Mouse (Mus musculus) heart, postnatal 0 days (tissue): ENCODE results near the gene Tprgl. TPM values are rescaled to one million over a fixed set of nuclear protein-coding genes. Genes with fewer than 3 reads are reported as not detected.

Source experiments
- ATAC-seq: fragments of 200-750 bp; cut with Nextera tagmentation; 2 replicates; pipeline ENCODE4 v1.8.0; 2017; ENCODE audit warnings: low read depth, moderate number of reproducible peaks, moderate library complexity; ENCODE audit not compliant: insufficient read depth
- DNase-seq: peaks from one replicate; pipeline ENCODE4 v3.0.0-alpha.2; 2016; ENCODE audit warnings: low spot score
- H3K27ac ChIP-seq: fragments of 300-500 bp; sonication (generic); 2 replicates; pipeline ENCODE4 v1.5.1; 2014; ENCODE audit warnings: low read depth, mild to moderate bottlenecking
- H3K27me3 ChIP-seq: fragments of 300-500 bp; sonication (generic); 2 replicates; pipeline ENCODE4 v1.6.1; 2014; ENCODE audit warnings: low read length, mixed read lengths; ENCODE audit not compliant: control insufficient read depth, insufficient read depth
- H3K36me3 ChIP-seq: fragments of 300-500 bp; sonication (generic); replicated peaks from 2 replicates; pipeline ENCODE4 v1.6.1; 2014; ENCODE audit warnings: low read length, mixed read lengths; ENCODE audit not compliant: control insufficient read depth, insufficient read depth
- H3K4me1 ChIP-seq: fragments of 300-500 bp; sonication (generic); 2 replicates; pipeline ENCODE4 v1.6.1; 2014; ENCODE audit warnings: antibody characterized with exemption; ENCODE audit not compliant: control insufficient read depth, insufficient read depth
- H3K4me2 ChIP-seq: fragments of 300-500 bp; sonication (generic); 2 replicates; pipeline ENCODE4 v1.6.1; 2014; ENCODE audit warnings: low read depth, mild to moderate bottlenecking, low read length, moderate library complexity
- H3K4me3 ChIP-seq: fragments of 300-500 bp; sonication (generic); 2 replicates; pipeline ENCODE4 v1.5.1; 2014; ENCODE audit warnings: low read depth, low read length
- H3K9ac ChIP-seq: fragments of 300-500 bp; sonication (generic); replicated peaks from 2 replicates; pipeline ENCODE4 v1.6.1; 2014; ENCODE audit warnings: low read depth, low read length, mixed read lengths
- H3K9me3 ChIP-seq: fragments of 300-500 bp; sonication (generic); replicated peaks from 2 replicates; pipeline ENCODE4 v1.6.1; 2016; ENCODE audit warnings: low read length; ENCODE audit not compliant: control insufficient read depth
- CTCF ChIP-seq: IDR thresholded peaks from 2 replicates; pipeline ENCODE4 v1.5.1; 2016; ENCODE audit warnings: antibody characterized with exemption, control low read depth, low read depth
- EP300 ChIP-seq: IDR thresholded peaks from 2 replicates; pipeline ENCODE4 v1.6.1; 2016; ENCODE audit warnings: antibody characterized with exemption, low read depth
- WGBS: fragments of 180-500 bp; shearing (Covaris S2); extraction: QIAGEN DNeasy Blood & Tissue Kit; methylation state at CpG from one replicate; pipeline ENCODE4 v1.1.7; 2014; 5-methylcytosine and 5-hydroxymethylcytosine counted together
- polyA plus RNA-seq: library from polyadenylated mRNA; unstranded; fragments of >200 nt; fragmentation: Nextera tagmentation; extraction: Ambion mirVana; gene quantifications from 2 replicates; pipeline ENCODE4 v1.2.1, GENCODE M21; 2015
- total RNA-seq: library from RNA; depleted of rRNA; stranded (reverse); fragments of >200 nt; gene quantifications from 2 replicates; pipeline ENCODE4 v1.2.3, GENCODE M21; 2014; ENCODE audit warnings: low replicate concordance

The Tprgl gene
- total and polyA plus RNA-seq, 2 experiments from 2014 or later: 116 to 123 TPM

- Histone ChIP-seq H3K4me1 (peaks cover 26% of the 10 kb centered on the region), H3K9ac (no peak overlapping the region), H3K9me3 (no peaks in the 10 kb centered on the region), H3K27ac (no peak overlapping the region), H3K4me3 (no peak overlapping the region), H3K27me3 (peaks cover 22% of the 10 kb centered on the region), H3K4me2 (no peak overlapping the region), H3K36me3 (peaks cover 18% of the 10 kb centered on the region)
- ATAC-seq (no peak), DNase-seq (no peak)
- TF ChIP-seq EP300 (no peak), CTCF (no peak)
- WGBS: 81% methylated on average over 3 of the region's 3 CpGs
Observed at GRCm38 (mm10) chr4:154144712-154145111, 15.8 kb downstream of the Tprgl start.

DNA sequence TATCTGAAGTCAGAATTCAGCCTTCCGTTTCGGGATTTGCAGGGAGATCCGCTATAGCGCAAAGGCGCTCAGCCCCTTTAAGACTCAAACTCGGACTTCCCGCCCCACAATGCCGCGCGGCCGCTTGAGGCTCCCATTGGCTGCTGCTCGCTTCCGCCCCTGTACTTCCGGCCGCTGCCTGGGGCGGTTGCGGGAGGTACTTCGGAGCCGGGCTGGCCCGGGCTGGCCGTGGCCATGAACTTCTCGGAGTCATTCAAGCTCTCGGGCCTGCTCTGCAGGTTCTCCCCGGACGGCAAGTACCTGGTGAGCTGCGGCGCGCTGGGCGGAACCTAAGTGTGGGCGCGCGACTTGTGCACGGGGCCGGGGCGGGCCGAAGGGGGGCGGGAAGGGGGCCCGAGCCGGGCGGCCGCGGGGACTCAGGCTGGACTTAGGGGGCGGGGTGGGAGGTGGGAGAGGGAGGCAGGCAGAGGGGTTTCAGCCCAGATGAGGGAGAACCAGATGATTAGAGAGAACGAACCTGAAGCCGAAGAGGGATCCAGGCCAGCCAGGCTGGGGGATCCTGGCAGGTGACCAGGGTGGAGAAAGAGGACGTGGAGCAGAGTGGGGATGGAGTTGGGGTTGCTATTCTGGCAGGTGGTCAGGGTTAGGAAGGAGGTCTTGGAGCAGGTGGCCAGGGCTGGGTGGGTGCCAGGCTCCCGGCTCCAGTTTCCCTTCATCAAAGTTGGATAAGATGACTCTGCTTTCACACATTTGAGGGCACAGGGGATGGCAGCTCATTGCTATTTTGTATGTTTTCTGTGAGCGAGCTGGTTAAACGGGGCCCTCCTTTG, 18.0 kb downstream of the Tprgl start, which contains the start of gene Wrap73:
TSS of gene Wrap73 (plus strand) at position 162 of the 830 bp plus-strand sequence.
- ATAC-seq: peak; percentile 95
- peak within 1 kb of the TSS; percentile 59 for H3K4me3 ChIP-seq
- no peaks in the 10 kb centered on the region for H3K9me3 ChIP-seq
- H3K9ac ChIP-seq: peak within 1 kb of the TSS; percentile 71
- H3K27ac ChIP-seq: peak within 1 kb of the TSS; percentile 7; the same call in 1 of the 2 replicates
- H3K4me1 ChIP-seq: peaks cover 29% of the 10 kb centered on the region
- no peak for TF ChIP-seq EP300
- TF ChIP-seq CTCF: no peak
- 2% methylated on average over 44 of the region's 49 CpGs for WGBS
- H3K36me3 ChIP-seq: peaks cover 14% of the 10 kb centered on the region
- peaks cover 45% of the 10 kb centered on the region for H3K27me3 ChIP-seq
- peak; percentile 92 for DNase-seq
- H3K4me2 ChIP-seq: peak within 1 kb of the TSS; percentile 91

- no peaks in the 10 kb centered on the region for H3K9me3 ChIP-seq
- peaks cover 55% of the 10 kb centered on the region for H3K27me3 ChIP-seq
- H3K4me1 ChIP-seq: peaks cover 29% of the 10 kb centered on the region
- 3% methylated on average over 42 of the region's 42 CpGs for WGBS
- ATAC-seq: no peak
- H3K27ac ChIP-seq: no peak overlapping the region
- 0 out of 2 replicates have a peak overlapping the region, but pooled peaks have one; percentile 47 for H3K9ac ChIP-seq
- H3K4me3 ChIP-seq: peak overlapping the region; percentile 59
- peak overlapping the region; percentile 91 for H3K4me2 ChIP-seq
- DNase-seq: no peak
- H3K36me3 ChIP-seq: peaks cover 2% of the 10 kb centered on the region; the same call in 1 of the 2 replicates
- no peak for TF ChIP-seq EP300
Observed at GRCm38 (mm10) chr4:154141009-154141867, 19.2 kb downstream of the Tprgl start.

- Histone ChIP-seq H3K4me1 (peaks cover 29% of the 10 kb centered on the region), H3K9ac (peak overlapping the region; percentile 47), H3K36me3 (no peaks in the 10 kb centered on the region), H3K4me3 (peak overlapping the region; percentile 59), H3K4me2 (peak overlapping the region; percentile 91), H3K27ac (no peak overlapping the region), H3K27me3 (peaks cover 62% of the 10 kb centered on the region), H3K9me3 (no peaks in the 10 kb centered on the region)
- DNase-seq (no peak), ATAC-seq (no peak)
- WGBS: 2% methylated on average over 41 of the region's 46 CpGs
- TF ChIP-seq CTCF (no peak), EP300 (no peak)
Observed at GRCm38 (mm10) chr4:154140213-154141008, 20.1 kb downstream of the Tprgl start.

DNA sequence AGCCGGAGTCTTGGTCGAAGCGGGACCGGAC, 20.5 kb downstream of the Tprgl start, which contains the start of gene Trp73:
TSS of gene Trp73 (minus strand) at position 27 of the 31 bp plus-strand sequence.
- H3K27ac ChIP-seq: no peak within 1 kb of the TSS
- H3K4me1 ChIP-seq: peaks cover 29% of the 10 kb centered on the region
- H3K27me3 ChIP-seq: peaks cover 65% of the 10 kb centered on the region
- H3K9ac ChIP-seq: peak within 1 kb of the TSS; percentile 47
- TF ChIP-seq EP300 (no peak), CTCF (no peak)
- H3K4me3 ChIP-seq: peak within 1 kb of the TSS; percentile 59
- WGBS: 0% methylated on average over 3 of the region's 4 CpGs
- H3K4me2 ChIP-seq: peak within 1 kb of the TSS; percentile 91
- DNase-seq (no peak), ATAC-seq (no peak)
- no peaks in the 10 kb centered on the region for H3K9me3 ChIP-seq
- H3K36me3 ChIP-seq: no peaks in the 10 kb centered on the region
